Mouse (Mus musculus) adipocyte (in vitro differentiated cells): ENCODE measurements around the gene Klrb1a.

Experiments
- DNase-seq: peaks from one replicate; pipeline ENCODE4 v3.0.0-alpha.2; 2016; ENCODE audit warnings: low spot score

Klrb1a gene

GRCm38 (mm10) chr6:128602026-128602425 lies 21.3 kb downstream of the Klrb1a start:
- no peak for DNase-seq

- DNase-seq = no peak
These were observed 23.8 kb downstream of the Klrb1a start for GRCm38 (mm10) chr6:128599555-128599954.

- DNase-seq = no peak
These were observed 24.9 kb downstream of the Klrb1a start for GRCm38 (mm10) chr6:128598256-128599047.

- no peak for DNase-seq
These were observed 26.2 kb downstream of the Klrb1a start for GRCm38 (mm10) chr6:128597121-128597522.

- DNase-seq = no peak
These were observed 28.7 kb downstream of the Klrb1a start for GRCm38 (mm10) chr6:128594651-128595050.

GRCm38 (mm10) chr6:128589426-128589825 lies 33.9 kb downstream of the Klrb1a start:
- no peak for DNase-seq

- no peak for DNase-seq
These were observed 35.7 kb downstream of the Klrb1a start for GRCm38 (mm10) chr6:128587619-128588018.

GRCm38 (mm10) chr6:128585642-128586245 lies 37.6 kb downstream of the Klrb1a start:
- DNase-seq = no peak

GRCm38 (mm10) chr6:128584070-128584660 lies 39.2 kb downstream of the Klrb1a start:
- no peak for DNase-seq

GRCm38 (mm10) chr6:128581508-128581907 lies 41.8 kb downstream of the Klrb1a start, which contains the start of gene A2ml1:
TSS of gene A2ml1 (minus strand) at chr6:128581608.
- DNase-seq = no peak

- no peak for DNase-seq
These were observed 46.0 kb downstream of the Klrb1a start for GRCm38 (mm10) chr6:128577301-128577700.

GRCm38 (mm10) chr6:128566589-128566988 lies 56.7 kb downstream of the Klrb1a start:
- no peak for DNase-seq
